Mouse (Mus musculus): ENCODE measurements at regions not wholly inside any gene's neighbourhood (a gene's known extent, or its start where the extent isn't known, plus 50 kb on each side); places are given as distances from the start of the nearest gene placed in this dataset.

GRCm38 (mm10) chrX:99593872-99594487 lies 122.9 kb upstream of the Pja1 start:
- DNase-seq (ENCODE audit: low spot score in 2 of 2), result no peak

- no peak for DNase-seq (ENCODE audit: low spot score in 2 of 2)
These were observed 121.9 kb upstream of the Pja1 start for GRCm38 (mm10) chrX:99592980-99593379.

GRCm38 (mm10) chrX:99587284-99587683 lies 116.2 kb upstream of the Pja1 start:
- no peak for DNase-seq (ENCODE audit: low spot score in 2 of 2)

- no peak for DNase-seq (ENCODE audit: low spot score in 2 of 2)
These were observed 115.2 kb upstream of the Pja1 start for GRCm38 (mm10) chrX:99586282-99586681.

- no peak for DNase-seq (ENCODE audit: low spot score in 2 of 2)
These were observed 114.6 kb upstream of the Pja1 start for GRCm38 (mm10) chrX:99585703-99586102.

GRCm38 (mm10) chrX:99582611-99583010 lies 111.5 kb upstream of the Pja1 start:
- DNase-seq (ENCODE audit: low spot score in 2 of 2), result no peak

GRCm38 (mm10) chrX:99581632-99582466 lies 110.8 kb upstream of the Pja1 start:
- no peak for DNase-seq (ENCODE audit: low spot score in 2 of 2)

GRCm38 (mm10) chrX:99579206-99579605 lies 108.1 kb upstream of the Pja1 start:
- no peak for DNase-seq (ENCODE audit: low spot score in 2 of 2)

- DNase-seq (ENCODE audit: low spot score in 2 of 2), result no peak
These were observed 107.7 kb upstream of the Pja1 start for GRCm38 (mm10) chrX:99578796-99579195.

- DNase-seq (ENCODE audit: low spot score in 2 of 2), result no peak
These were observed 104.0 kb upstream of the Pja1 start for GRCm38 (mm10) chrX:99575105-99575504.

GRCm38 (mm10) chrX:99574441-99575103 lies 103.5 kb upstream of the Pja1 start:
- DNase-seq (ENCODE audit: low spot score in 2 of 2), result no peak

- DNase-seq (ENCODE audit: low spot score in 2 of 2), result no peak
These were observed 99.1 kb upstream of the Pja1 start for GRCm38 (mm10) chrX:99570161-99570560.

- no peak for DNase-seq (ENCODE audit: low spot score in 2 of 2)
These were observed 97.2 kb upstream of the Pja1 start for GRCm38 (mm10) chrX:99568244-99568643.

- DNase-seq (ENCODE audit: low spot score in 2 of 2), result no peak
These were observed 96.5 kb upstream of the Pja1 start for GRCm38 (mm10) chrX:99567367-99568164.

- peak; percentile 21 to 29 for DNase-seq (ENCODE audit: low spot score in 2 of 2)
These were observed 90.9 kb upstream of the Pja1 start for GRCm38 (mm10) chrX:99561995-99562394.

GRCm38 (mm10) chrX:99560699-99561098 lies 89.6 kb upstream of the Pja1 start:
- peak in 1 of 2 experiments; percentile 19 for DNase-seq (ENCODE audit: low spot score in 2 of 2)

- DNase-seq (ENCODE audit: low spot score in 2 of 2), result no peak
These were observed 85.8 kb upstream of the Pja1 start for GRCm38 (mm10) chrX:99556876-99557354.

- no peak for DNase-seq (ENCODE audit: low spot score in 2 of 2)
These were observed 85.1 kb upstream of the Pja1 start for GRCm38 (mm10) chrX:99555976-99556781.

GRCm38 (mm10) chrX:99552778-99553177 lies 81.7 kb upstream of the Pja1 start:
- no peak for DNase-seq (ENCODE audit: low spot score in 2 of 2)

- no peak for DNase-seq (ENCODE audit: low spot score in 2 of 2)
These were observed 79.1 kb upstream of the Pja1 start for GRCm38 (mm10) chrX:99550057-99550760.

All from layer of hippocampus, adult 8-10 months (tissue).